Mouse (Mus musculus): ENCODE measurements at regions not wholly inside any gene's neighbourhood (a gene's known extent, or its start where the extent isn't known, plus 50 kb on each side); places are given as distances from the start of the nearest gene placed in this dataset.
A peak's percentile ranks its signal among the peaks of the same experiment; 100 is the strongest.

GRCm38 (mm10) chr17:83956821-83957565 lies 109.2 kb upstream of the Haao start:
- ATAC-seq (ENCODE audit: extremely low read depth, insufficient number of reproducible peaks, low FRiP score, poor library complexity, severe bottlenecking) = no peak

DNA sequence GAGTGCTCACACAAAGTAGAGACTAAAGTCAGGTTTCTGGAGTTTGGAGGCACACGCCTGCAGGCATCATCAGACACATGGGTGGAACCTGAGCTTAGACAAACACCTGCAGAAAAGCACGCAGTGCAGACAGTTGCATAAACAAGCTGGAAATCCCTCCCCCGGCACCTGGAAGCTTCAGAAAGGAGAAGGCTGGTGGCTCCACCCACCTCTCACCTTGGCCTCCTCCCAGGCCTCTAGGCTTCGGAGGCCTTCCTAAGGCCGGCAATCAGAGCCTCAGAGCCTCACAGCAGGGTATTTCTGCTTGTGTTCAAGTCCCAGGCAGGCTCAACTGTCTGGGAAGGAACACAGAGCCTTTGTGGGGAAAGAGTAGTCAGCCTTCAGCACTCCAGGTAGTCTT lies 108.2 kb upstream of the Haao start:
- ATAC-seq (ENCODE audit: extremely low read depth, insufficient number of reproducible peaks, low FRiP score, poor library complexity, severe bottlenecking) = no peak

GRCm38 (mm10) chr17:83955058-83955697 lies 107.4 kb upstream of the Haao start:
- ATAC-seq (ENCODE audit: extremely low read depth, insufficient number of reproducible peaks, low FRiP score, poor library complexity, severe bottlenecking) = no peak

- ATAC-seq (ENCODE audit: extremely low read depth, insufficient number of reproducible peaks, low FRiP score, poor library complexity, severe bottlenecking) = no peak
These were observed 106.7 kb upstream of the Haao start for GRCm38 (mm10) chr17:83954291-83955057.

DNA sequence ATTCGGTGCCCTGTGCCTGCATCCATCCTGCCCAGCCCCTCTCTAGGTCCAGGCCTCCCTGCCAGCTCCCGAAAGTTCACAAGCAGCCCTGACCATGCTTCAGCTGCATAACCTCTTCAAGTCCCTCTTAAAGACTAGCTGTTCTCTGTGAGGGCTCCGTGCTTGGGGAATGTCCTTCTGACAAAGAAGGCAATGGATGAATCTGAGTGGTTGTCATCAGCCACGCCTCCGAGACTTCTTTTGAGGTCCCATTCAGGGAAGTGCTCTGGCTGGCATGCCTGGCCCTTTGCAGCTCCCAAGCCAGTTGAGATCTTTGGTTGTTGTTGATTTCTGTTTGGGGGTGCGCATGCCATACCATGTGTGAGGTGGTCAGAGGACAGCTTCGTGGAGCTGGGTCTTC lies 105.9 kb upstream of the Haao start:
- no peak for ATAC-seq (ENCODE audit: extremely low read depth, insufficient number of reproducible peaks, low FRiP score, poor library complexity, severe bottlenecking)

GRCm38 (mm10) chr17:83946718-83947117 lies 99.0 kb upstream of the Haao start:
- no peak for ATAC-seq (ENCODE audit: extremely low read depth, insufficient number of reproducible peaks, low FRiP score, poor library complexity, severe bottlenecking)

DNA sequence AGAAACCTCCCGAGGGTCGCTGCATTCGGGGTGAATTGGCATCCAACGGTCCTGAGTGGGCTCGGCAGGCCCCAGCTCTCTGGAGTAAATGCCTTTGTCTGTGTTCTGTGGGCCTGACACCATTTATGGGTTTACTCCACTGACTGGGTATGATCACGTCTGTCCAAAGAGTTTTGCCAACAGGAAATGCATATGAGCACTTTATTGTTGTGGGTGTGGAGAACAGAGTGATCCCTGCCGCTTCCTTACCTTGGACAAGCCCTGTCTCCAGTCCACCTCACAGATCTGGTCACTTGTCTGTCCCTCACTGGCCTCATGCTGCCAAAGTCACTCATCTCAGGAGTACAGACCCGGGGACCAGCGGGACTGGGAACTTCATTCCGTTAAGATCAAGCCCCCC lies 91.6 kb upstream of the Haao start:
- no peak for ATAC-seq (ENCODE audit: extremely low read depth, insufficient number of reproducible peaks, low FRiP score, poor library complexity, severe bottlenecking)

DNA sequence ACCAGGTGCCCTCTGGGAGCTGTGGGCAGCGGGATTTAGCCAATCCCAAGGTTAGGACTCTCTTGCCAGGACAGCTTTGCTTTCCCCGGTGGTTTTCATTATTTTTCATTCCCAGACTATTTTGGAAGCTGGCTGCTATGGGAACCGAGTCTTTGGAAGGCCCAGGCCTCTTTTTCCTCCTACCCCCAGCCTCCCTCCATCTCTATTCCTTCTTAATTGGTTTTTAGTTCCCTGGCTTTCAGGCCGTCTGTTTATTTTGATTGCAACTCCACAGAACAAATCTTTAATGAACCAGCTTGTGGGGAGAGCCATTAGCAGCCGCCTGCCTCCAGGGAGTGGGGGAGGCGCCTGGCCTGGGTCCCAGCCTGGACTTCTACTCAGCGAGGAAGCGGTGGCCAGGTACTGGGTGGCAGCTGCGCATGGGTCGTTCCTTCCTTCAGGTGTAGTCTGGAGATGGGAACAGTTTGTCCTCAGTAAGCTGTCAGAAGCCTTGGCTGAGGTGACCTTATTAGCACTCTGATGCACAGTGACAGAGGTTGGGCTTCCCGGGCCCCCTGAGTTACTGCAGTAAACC lies 91.0 kb upstream of the Haao start:
- ATAC-seq (ENCODE audit: extremely low read depth, insufficient number of reproducible peaks, low FRiP score, poor library complexity, severe bottlenecking) = no peak

DNA sequence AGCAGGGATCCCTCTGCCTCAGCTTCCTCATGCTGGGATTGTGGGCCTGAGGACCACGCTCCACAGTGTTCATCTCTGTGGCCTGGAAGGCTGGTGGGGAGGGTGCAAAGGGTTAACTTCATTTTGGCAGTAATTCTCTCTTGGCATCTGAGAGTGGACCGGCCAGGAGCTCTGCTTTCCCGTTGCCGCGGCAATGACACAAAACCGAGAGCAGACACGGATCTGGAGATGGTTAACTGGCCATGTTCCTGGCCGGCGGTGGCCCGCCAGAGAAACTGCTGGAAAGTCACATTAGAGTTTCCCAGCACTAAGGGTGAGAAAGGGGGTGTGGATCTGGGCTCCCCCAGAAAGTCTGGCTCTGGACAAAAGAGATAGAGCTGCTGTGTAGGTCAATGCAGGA lies 89.8 kb upstream of the Haao start:
- ATAC-seq (ENCODE audit: extremely low read depth, insufficient number of reproducible peaks, low FRiP score, poor library complexity, severe bottlenecking) = no peak

GRCm38 (mm10) chr17:83936677-83937076 lies 88.9 kb upstream of the Haao start:
- ATAC-seq (ENCODE audit: extremely low read depth, insufficient number of reproducible peaks, low FRiP score, poor library complexity, severe bottlenecking) = no peak

- 0 out of 2 replicates have a peak, but pooled peaks have one; percentile 20 for ATAC-seq (ENCODE audit: extremely low read depth, insufficient number of reproducible peaks, low FRiP score, poor library complexity, severe bottlenecking)
These were observed 88.2 kb upstream of the Haao start for GRCm38 (mm10) chr17:83935969-83936368.

- no peak for ATAC-seq (ENCODE audit: extremely low read depth, insufficient number of reproducible peaks, low FRiP score, poor library complexity, severe bottlenecking)
These were observed 87.5 kb upstream of the Haao start for GRCm38 (mm10) chr17:83935232-83935631.

DNA sequence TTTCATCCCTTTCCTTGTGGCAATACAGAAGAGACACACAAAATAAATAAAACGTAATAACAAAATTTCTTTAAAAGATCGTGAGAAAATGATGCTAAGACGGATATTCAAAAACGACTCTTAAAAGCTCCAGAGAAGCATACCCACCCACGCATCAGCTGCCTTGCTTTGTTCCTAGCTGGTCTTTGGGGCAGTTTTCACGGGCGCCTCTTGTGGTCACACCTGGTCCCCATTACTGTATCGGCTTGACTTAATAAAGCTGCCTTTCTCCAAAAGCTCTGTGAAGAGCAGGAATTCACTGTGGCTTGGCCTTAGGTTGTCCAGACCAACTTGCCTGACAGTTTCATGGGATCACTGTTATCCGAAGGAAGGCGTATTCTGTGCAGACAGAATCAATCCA lies 86.0 kb upstream of the Haao start:
- ATAC-seq (ENCODE audit: extremely low read depth, insufficient number of reproducible peaks, low FRiP score, poor library complexity, severe bottlenecking) = no peak

DNA sequence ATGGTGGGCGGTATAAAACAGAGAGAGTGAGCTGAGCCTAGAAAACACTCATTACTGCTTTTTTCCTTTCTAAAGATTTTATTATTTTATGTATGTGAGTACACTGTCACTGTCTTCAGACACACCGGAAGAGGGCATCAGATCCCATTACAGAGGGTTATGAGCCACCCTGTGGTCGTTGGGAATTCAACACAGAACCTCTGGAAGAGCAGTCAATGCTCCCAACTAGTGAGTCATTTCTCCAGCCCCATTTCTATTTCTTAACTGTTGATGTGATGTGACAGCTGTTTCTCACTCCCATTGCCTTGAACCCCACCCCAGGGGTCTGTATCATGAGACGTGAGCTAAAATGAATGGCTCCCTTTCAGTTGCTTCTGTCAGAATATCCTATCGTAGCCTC lies 82.6 kb upstream of the Haao start:
- ATAC-seq (ENCODE audit: extremely low read depth, insufficient number of reproducible peaks, low FRiP score, poor library complexity, severe bottlenecking) = no peak

DNA sequence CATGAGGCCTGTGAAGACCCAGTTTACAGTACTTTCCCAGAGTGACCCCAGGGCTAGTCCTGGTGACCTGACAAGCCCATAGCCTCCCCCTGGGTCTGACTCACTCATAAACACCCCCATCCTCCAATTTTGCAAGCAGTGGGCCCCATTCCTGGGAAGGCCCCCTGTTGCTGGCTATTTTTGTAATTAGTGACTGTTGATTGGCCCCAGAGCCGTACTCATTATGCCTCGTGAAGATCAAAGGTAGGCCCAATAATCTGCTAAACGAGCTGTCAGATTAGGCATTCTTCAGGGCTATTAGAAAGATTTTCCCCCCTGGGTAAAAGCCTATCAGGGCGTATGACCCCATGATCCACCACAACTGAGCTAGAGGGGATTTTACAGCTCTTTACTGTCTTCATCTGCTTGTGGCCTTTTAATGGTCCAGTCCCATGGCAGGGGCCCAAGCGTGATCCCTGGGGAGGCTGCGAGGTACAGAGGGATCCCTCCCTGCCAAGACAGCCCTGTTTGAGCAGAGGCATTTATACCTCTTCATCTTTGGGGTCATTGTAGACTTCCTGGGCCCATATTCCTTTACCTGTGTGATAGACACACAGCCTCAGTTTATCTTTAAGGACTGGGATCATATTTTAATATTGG lies 80.1 kb upstream of the Haao start:
- ATAC-seq (ENCODE audit: extremely low read depth, insufficient number of reproducible peaks, low FRiP score, poor library complexity, severe bottlenecking) = no peak

DNA sequence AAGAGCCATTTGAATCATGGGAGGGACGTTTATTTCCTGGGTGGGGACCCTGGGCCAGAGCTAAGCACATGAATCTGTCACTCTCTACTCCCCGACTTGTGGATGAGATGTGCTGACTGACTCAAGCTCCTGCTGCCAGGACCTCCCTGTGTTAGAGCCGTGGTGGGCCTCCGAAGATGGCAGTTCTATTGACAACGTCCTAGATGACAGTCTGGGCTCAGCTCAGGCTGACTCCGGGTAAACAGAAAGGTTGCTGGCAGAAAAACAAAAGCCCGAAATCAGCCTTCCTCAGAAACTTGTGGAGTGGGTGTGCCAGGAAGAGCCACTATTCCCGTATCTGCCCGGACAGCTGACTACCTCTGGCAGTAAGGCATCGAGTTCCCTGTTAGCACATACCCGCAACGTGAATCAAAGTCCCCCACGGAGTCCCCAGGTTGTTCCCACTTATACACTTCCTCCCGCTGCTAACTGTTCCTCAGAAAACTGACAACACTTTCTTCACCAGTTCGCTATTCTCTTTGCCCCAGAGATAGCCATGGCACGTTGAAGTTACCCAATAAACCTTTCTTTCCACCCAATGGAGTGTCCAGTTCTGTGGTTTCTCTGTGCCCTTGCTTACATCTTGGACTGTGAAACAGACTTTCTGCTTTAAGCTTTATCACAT lies 76.6 kb upstream of the Haao start:
- ATAC-seq (ENCODE audit: extremely low read depth, insufficient number of reproducible peaks, low FRiP score, poor library complexity, severe bottlenecking) = no peak

GRCm38 (mm10) chr17:83920894-83921293 lies 73.1 kb upstream of the Haao start:
- no peak for ATAC-seq (ENCODE audit: extremely low read depth, insufficient number of reproducible peaks, low FRiP score, poor library complexity, severe bottlenecking)

- ATAC-seq (ENCODE audit: extremely low read depth, insufficient number of reproducible peaks, low FRiP score, poor library complexity, severe bottlenecking) = no peak
These were observed 72.5 kb upstream of the Haao start for GRCm38 (mm10) chr17:83920225-83920624.

Data from neutrophil, adult 5-6 weeks (primary cell).